Mouse (Mus musculus) E14TG2a.4 (cell line): Measurements from ENCODE around the gene Tada3.

ENCODE experiments used
- CTCF ChIP-seq: conservative IDR thresholded peaks from 2 replicates; pipeline ENCODE4 v1.5.1; 2014; ENCODE audit warnings: low read length
- NANOG ChIP-seq: IDR thresholded peaks from 2 replicates; pipeline ENCODE4 v1.6.1; 2014; ENCODE audit warnings: borderline replicate concordance, low read length, mixed read lengths

DNA sequence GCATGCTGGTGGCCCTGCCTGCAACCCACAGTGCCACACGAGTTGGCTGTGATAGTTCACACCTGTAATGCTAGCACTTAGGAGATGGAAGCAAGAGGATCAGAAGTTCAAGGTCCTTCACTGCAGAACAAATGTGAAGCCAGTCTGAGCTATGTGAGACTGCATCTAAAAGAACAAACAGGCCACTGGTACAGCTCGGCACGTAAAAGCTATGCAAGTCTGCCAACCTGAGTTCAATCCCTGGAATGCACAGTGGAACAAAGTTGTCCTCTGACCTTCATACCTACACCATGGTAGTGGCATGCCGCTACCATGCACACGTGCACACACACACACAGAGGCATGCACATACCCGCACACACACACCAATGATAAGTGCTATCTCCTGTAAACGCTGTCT lies 46.5 kb upstream of the Tada3 start:
- TF ChIP-seq CTCF: no peak
- TF ChIP-seq NANOG: no peak
